Mouse (Mus musculus) forebrain, embryonic 13.5 days (tissue): ENCODE data around the gene Tmod1. TPM values are rescaled to one million over a fixed set of nuclear protein-coding genes. Genes with fewer than 3 reads are reported as not detected.

Experiments
- ATAC-seq: fragments of 200-750 bp; cut with Nextera tagmentation; 2 replicates; pipeline ENCODE4 v1.8.0; 2017
- H3K27ac ChIP-seq: fragments of 300-500 bp; sonication (generic); 2 replicates; pipeline ENCODE4 v1.5.1; 2015; ENCODE audit warnings: inconsistent platforms, mild to moderate bottlenecking, moderate library complexity
- H3K27me3 ChIP-seq: fragments of 300-500 bp; sonication (generic); 2 replicates; pipeline ENCODE4 v1.6.1; 2015; ENCODE audit warnings: mild to moderate bottlenecking, inconsistent platforms
- H3K36me3 ChIP-seq: fragments of 300-500 bp; sonication (generic); 2 replicates; pipeline ENCODE4 v1.6.1; 2015; ENCODE audit warnings: mild to moderate bottlenecking, inconsistent platforms; ENCODE audit not compliant: poor library complexity, severe bottlenecking
- H3K4me1 ChIP-seq: fragments of 300-500 bp; sonication (generic); 2 replicates; pipeline ENCODE4 v1.6.1; 2015; ENCODE audit warnings: inconsistent platforms
- H3K4me2 ChIP-seq: fragments of 300-500 bp; sonication (generic); 2 replicates; pipeline ENCODE4 v1.6.1; 2015; ENCODE audit warnings: inconsistent platforms, mild to moderate bottlenecking, moderate library complexity
- H3K4me3 ChIP-seq: fragments of 300-500 bp; sonication (generic); 2 replicates; pipeline ENCODE4 v1.5.1; 2015; ENCODE audit warnings: mild to moderate bottlenecking, inconsistent platforms
- H3K9ac ChIP-seq: fragments of 300-500 bp; sonication (generic); 2 replicates; pipeline ENCODE4 v1.6.1; 2015; ENCODE audit warnings: mild to moderate bottlenecking, inconsistent platforms
- H3K9me3 ChIP-seq: fragments of 300-500 bp; sonication (generic); replicated peaks from 2 replicates; pipeline ENCODE4 v1.6.1; 2016; ENCODE audit warnings: inconsistent platforms
- WGBS: fragments of 180-500 bp; shearing (Covaris S2); methylation state at CpG from one replicate; pipeline ENCODE4 v1.1.7; 2015; 5-methylcytosine and 5-hydroxymethylcytosine counted together
- polyA plus RNA-seq: library from polyadenylated mRNA; unstranded; fragments of >200 nt; fragmentation: Nextera tagmentation; extraction: Ambion mirVana; gene quantifications from 2 replicates; pipeline ENCODE4 v1.2.1, GENCODE M21; 2015

Tmod1 gene
- polyA plus RNA-seq, 1 experiment from 2014 or later, result 0.32 TPM

DNA sequence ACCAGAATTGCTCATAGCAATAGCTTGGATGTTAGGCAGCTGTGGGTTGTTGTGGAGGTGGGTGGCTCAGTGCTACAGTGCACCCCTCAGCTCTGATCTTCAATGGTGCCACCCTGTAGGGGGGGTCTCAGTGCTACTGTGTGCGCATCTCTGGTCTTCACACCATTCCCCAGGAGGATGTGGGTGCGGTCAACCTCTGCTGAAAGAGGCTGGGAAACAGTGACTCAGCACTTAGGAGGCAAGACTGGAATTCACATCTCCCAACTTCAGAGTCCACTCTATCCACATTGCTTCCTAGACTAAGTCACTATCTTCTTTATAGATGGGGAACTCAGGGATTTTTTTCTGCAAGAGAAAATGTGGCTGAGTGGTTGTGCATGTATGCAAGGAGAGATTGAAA lies 58.9 kb downstream of the Tmod1 start:
- Histone ChIP-seq H3K27ac (no peak overlapping the region), H3K4me2 (no peak overlapping the region), H3K9me3 (no peaks in the 10 kb centered on the region), H3K9ac (no peak overlapping the region), H3K4me1 (peaks cover 7% of the 10 kb centered on the region), H3K36me3 (no peaks in the 10 kb centered on the region), H3K4me3 (no peak overlapping the region), H3K27me3 (no peaks in the 10 kb centered on the region)
- 96% methylated on average over 2 of the region's 2 CpGs for WGBS
- no peak for ATAC-seq

DNA sequence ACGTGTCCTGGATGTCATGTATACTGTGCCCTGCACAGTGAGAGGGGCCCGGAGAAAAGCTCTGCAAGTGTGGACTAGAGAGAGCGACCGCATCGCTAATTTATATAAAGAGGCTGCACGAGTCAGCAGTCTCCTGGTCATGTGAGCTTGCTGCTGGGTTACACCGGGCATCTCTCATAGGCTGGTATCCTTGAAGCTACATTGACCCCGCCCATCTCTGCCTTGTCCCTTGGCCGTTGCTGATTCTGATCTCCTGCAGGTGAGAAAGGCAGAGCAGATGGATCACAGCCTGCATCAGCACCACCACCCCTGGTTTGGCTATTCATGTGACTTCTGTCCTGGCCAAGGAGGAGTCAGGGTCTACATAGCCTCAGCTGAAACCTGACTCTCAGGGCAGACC lies 60.4 kb downstream of the Tmod1 start:
- H3K4me2 ChIP-seq, result no peak overlapping the region
- H3K36me3 ChIP-seq, result no peaks in the 10 kb centered on the region
- no peaks in the 10 kb centered on the region for H3K9me3 ChIP-seq
- WGBS, result 84% methylated on average over 9 of the region's 9 CpGs
- H3K4me3 ChIP-seq, result no peak overlapping the region
- ATAC-seq, result no peak
- H3K4me1 ChIP-seq, result peaks cover 7% of the 10 kb centered on the region
- H3K9ac ChIP-seq, result no peak overlapping the region
- H3K27me3 ChIP-seq, result no peaks in the 10 kb centered on the region
- no peak overlapping the region for H3K27ac ChIP-seq

DNA sequence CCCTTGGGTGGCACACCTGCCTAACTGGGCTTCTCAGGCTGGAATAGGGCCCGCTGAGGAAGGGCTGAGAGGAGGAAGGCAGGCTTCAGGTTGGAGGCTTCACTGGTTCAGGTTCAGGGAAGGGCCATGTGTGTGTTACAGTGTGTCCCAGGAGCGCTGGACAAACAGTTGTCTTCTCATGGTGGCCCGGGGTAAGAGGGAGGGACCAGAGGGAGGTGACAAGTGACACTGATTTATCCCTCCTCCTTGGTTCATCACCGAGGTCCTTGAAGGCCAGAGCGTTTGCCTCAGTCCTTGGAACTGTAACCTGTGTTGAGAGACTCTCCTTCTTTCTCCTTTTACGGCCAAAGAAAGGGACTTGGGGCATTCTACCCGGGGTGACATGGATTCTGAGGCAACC lies 61.8 kb downstream of the Tmod1 start:
- Histone ChIP-seq H3K27me3 (no peaks in the 10 kb centered on the region), H3K4me3 (no peak overlapping the region), H3K36me3 (no peaks in the 10 kb centered on the region), H3K27ac (no peak overlapping the region), H3K4me2 (no peak overlapping the region), H3K9me3 (no peaks in the 10 kb centered on the region), H3K9ac (no peak overlapping the region), H3K4me1 (peaks cover 3% of the 10 kb centered on the region)
- no peak for ATAC-seq
- WGBS, result 85% methylated on average over 7 of the region's 7 CpGs

DNA sequence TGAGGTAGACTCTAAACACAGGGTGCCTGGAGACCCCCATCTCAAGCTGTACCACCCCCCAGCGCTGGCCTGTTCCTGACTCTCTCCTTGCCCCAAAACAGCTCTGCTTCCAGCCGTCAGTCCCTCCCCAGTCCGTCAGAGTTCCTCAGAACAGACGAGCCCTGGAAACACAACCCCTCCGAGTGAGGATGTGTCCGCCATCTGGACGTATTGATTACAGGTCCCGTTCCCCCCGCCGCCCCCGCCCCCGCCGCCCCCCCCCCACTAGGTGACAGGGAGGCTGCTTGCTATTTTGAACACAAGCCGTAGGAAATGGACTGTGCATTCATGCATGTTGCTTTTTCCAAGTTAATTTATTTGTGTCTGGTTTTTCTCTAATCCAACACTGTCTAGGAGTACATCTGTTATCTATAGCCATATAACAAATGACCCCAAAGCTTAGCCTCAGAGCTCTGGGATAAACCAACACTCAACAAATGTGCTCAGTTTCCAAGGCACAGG lies 62.5 kb downstream of the Tmod1 start:
- no peak overlapping the region for H3K4me2 ChIP-seq
- no peak overlapping the region for H3K4me3 ChIP-seq
- 54% methylated on average over 14 of the region's 14 CpGs for WGBS
- H3K27ac ChIP-seq, result no peak overlapping the region
- H3K9me3 ChIP-seq, result no peaks in the 10 kb centered on the region
- no peak overlapping the region for H3K9ac ChIP-seq
- H3K36me3 ChIP-seq, result no peaks in the 10 kb centered on the region
- H3K4me1 ChIP-seq, result no peaks in the 10 kb centered on the region
- ATAC-seq, result no peak
- no peaks in the 10 kb centered on the region for H3K27me3 ChIP-seq

DNA sequence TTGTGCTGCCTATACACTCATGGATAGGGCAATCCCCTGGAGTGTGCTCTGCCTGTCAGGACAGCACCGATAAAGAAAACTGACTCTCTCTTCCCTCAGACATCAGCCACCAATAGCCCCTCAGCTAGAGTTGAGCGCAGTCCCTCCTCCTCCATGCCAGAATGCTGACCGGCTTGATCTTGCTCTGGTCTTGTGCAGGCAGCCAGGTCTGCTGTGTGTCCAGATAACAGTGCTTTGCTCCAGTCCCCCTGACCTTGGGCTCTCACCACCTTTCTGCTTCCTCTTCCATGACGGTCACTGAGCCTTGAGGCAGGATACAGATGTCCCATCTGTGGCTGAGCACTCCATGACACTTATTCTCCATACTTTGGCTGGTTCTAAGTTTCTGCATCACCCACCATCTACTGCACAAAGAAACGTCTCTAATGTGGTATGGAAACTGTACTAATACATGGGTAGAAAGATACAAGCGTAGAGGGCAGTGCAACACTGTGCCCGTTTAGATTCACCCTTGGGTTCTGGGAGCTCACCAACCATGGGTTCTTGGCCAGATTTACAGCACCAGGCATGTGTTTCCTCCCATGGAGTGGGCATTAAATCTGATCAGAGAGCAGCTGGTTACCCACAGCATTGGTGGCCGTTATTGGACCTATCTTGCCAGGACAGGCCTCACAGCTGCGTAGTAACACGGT lies 63.5 kb downstream of the Tmod1 start:
- Histone ChIP-seq H3K9ac (no peak overlapping the region), H3K27ac (no peak overlapping the region), H3K4me2 (no peak overlapping the region), H3K36me3 (no peaks in the 10 kb centered on the region), H3K4me3 (no peak overlapping the region), H3K4me1 (no peaks in the 10 kb centered on the region), H3K9me3 (no peaks in the 10 kb centered on the region), H3K27me3 (no peaks in the 10 kb centered on the region)
- WGBS, result 93% methylated on average over 10 of the region's 10 CpGs
- no peak for ATAC-seq

DNA sequence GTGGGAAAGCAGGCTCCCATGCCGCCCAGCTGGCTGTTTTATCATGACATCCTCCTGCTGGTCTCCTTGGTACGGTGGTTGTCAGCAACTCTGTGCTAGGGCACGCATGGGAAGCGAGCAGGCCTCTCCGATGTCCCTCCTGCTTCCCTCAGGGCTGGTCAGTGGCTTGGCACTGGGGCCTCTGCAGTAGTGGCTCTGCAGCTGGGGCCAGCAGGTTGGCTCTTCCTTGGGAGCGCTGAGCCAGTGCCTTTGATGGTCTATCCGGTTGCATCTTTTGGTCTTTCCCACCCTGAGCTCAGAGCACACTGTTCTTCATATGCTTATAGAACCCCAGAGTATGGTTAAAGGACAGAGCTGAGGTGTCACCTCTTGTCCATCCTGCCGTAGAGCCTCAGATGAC lies 71.3 kb downstream of the Tmod1 start:
- Histone ChIP-seq H3K36me3 (peaks cover 16% of the 10 kb centered on the region), H3K9me3 (no peaks in the 10 kb centered on the region), H3K27me3 (no peaks in the 10 kb centered on the region), H3K4me3 (no peak overlapping the region), H3K9ac (no peak overlapping the region), H3K27ac (no peak overlapping the region), H3K4me2 (no peak overlapping the region), H3K4me1 (no peaks in the 10 kb centered on the region)
- WGBS, result 91% methylated on average over 8 of the region's 8 CpGs
- no peak for ATAC-seq

DNA sequence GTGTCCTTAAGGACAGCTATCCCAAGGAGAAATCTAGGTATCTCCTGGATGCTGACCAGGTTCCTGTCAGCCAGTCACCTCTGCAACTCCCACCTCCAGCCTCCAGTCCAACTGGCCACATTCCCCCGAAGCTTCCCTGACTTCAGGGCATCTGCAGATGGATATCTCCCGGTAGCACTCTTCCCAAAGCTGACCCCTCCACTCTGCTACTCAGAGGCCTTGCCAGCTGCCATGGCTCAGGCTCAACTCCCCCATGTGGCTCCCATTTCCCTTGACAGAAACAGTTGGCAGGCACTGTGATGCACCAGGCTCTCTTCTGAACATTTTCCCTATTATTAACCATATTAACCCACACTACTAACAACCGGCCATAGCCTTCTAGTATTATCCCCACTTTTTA lies 72.6 kb downstream of the Tmod1 start:
- H3K4me1 ChIP-seq, result no peaks in the 10 kb centered on the region
- H3K9me3 ChIP-seq, result no peaks in the 10 kb centered on the region
- H3K9ac ChIP-seq, result no peak overlapping the region
- no peak for ATAC-seq
- no peak overlapping the region for H3K27ac ChIP-seq
- H3K27me3 ChIP-seq, result no peaks in the 10 kb centered on the region
- H3K4me3 ChIP-seq, result no peak overlapping the region
- H3K36me3 ChIP-seq, result peaks cover 29% of the 10 kb centered on the region
- WGBS, result 79% methylated on average over 3 of the region's 3 CpGs
- H3K4me2 ChIP-seq, result no peak overlapping the region

DNA sequence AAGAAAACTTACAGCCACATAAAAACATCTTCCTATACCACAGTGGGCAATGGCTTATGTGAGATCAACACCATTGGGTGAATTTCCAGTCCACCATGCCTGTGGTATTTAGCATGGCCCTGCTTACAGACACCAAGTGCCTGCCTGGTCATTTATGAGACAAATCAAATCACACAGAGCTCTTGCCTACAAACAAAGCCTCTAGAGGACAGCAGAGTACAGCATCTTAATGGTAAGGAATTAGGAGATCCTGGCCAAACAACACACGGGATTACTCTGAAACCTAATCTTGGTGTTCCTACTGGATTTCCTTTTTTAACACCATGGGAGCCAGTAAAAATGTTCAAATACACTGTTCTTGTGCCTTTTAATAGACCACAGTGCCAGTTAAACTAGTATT lies 76.6 kb downstream of the Tmod1 start:
- H3K4me3 ChIP-seq, result no peak overlapping the region
- H3K9me3 ChIP-seq, result no peaks in the 10 kb centered on the region
- WGBS, result 82% methylated on average over 1 of the region's 1 CpGs
- no peak overlapping the region for H3K4me2 ChIP-seq
- no peak overlapping the region for H3K27ac ChIP-seq
- no peak for ATAC-seq
- peaks cover 68% of the 10 kb centered on the region for H3K36me3 ChIP-seq
- no peaks in the 10 kb centered on the region for H3K4me1 ChIP-seq
- H3K27me3 ChIP-seq, result no peaks in the 10 kb centered on the region
- H3K9ac ChIP-seq, result no peak overlapping the region

DNA sequence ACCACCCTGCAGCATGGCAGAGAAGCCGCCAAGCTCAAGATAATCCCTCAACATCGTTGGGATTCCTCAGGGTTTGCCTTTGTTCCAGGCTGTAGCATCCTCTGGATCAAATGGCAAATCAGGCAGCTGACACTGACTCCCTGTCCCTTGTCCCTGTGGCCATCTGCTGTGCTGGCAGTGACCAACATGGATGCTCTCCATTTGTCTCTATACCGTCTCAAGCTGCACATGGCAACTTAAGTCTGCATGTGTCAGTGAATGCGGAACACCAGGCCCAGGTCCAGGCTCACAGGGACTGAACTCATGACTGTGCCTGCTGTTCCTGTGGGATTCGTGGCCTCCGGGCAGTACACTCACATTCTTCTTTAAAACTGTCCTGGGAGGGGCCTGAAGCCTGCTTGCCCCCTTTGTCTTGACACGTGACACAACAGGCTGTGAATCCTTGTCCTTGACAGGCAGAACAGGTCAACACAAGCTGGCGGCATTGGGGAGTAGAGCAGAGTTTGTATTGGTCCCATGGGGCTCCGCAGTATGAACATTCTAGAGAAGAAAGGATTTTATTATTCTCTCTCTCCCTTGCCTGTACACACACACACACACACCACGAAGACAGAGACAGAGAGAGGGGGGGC lies 77.9 kb downstream of the Tmod1 start:
- H3K36me3 ChIP-seq, result peaks cover 81% of the 10 kb centered on the region
- no peaks in the 10 kb centered on the region for H3K9me3 ChIP-seq
- no peak overlapping the region for H3K9ac ChIP-seq
- no peaks in the 10 kb centered on the region for H3K27me3 ChIP-seq
- ATAC-seq, result no peak
- no peak overlapping the region for H3K4me3 ChIP-seq
- H3K27ac ChIP-seq, result no peak overlapping the region
- 83% methylated on average over 10 of the region's 10 CpGs for WGBS
- no peaks in the 10 kb centered on the region for H3K4me1 ChIP-seq
- no peak overlapping the region for H3K4me2 ChIP-seq

DNA sequence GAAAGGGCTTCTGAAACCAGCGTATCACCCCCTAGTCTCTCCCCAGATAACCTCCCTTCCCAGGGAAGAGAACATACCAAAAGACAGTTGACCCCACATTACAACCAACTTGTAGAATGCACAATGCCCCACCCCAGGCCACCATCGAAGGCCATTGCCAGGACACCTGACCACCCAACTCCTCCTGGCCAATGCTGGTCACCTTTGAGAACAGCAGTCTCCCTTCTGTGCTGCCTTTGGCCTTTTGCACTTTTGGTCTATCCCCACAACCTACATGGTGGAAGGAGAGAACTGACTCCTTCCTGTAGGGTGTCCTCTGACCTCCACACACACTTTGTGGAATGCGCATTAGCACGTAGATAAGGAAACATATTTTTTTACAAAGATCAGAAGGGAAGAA lies 78.8 kb downstream of the Tmod1 start:
- 97% methylated on average over 4 of the region's 4 CpGs for WGBS
- no peak for ATAC-seq
- no peak overlapping the region for H3K9ac ChIP-seq
- H3K4me2 ChIP-seq, result no peak overlapping the region
- no peaks in the 10 kb centered on the region for H3K4me1 ChIP-seq
- H3K36me3 ChIP-seq, result peaks cover 90% of the 10 kb centered on the region
- no peak overlapping the region for H3K27ac ChIP-seq
- H3K27me3 ChIP-seq, result no peaks in the 10 kb centered on the region
- H3K4me3 ChIP-seq, result no peak overlapping the region
- no peaks in the 10 kb centered on the region for H3K9me3 ChIP-seq

DNA sequence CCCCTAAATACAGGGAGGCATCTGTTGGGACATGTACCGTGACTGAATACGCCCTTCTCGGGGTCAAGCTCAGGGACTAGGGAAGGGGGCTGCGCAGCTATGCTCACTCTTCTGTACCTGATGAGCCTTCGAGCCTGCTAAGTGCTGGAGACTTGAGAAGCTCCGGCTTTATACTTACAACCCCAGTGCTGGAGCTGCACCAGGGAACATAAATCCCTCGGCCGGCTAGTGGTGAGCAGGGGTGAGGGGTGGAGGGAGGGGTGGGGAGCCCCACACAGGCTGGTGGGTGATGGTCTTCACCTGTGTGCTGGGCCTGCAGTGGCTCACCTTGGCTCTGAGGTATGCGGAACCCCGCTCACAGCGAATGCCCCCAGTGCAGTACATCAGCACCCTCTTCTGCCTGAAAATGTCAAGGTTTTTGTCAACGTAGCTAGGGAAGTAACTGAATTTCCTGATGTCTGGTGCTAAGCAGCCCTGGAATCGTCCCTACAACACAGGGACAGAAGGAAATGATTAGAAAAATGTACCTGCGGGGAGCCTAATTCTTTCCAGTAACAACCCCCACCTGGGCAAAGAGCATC lies 80.9 kb downstream of the Tmod1 start:
- WGBS, result 95% methylated on average over 14 of the region's 14 CpGs
- Histone ChIP-seq H3K27ac (no peak overlapping the region), H3K9me3 (no peaks in the 10 kb centered on the region), H3K9ac (no peak overlapping the region), H3K4me1 (no peaks in the 10 kb centered on the region), H3K36me3 (peaks cover 94% of the 10 kb centered on the region), H3K4me2 (no peak overlapping the region), H3K4me3 (no peak overlapping the region), H3K27me3 (no peaks in the 10 kb centered on the region)
- no peak for ATAC-seq

DNA sequence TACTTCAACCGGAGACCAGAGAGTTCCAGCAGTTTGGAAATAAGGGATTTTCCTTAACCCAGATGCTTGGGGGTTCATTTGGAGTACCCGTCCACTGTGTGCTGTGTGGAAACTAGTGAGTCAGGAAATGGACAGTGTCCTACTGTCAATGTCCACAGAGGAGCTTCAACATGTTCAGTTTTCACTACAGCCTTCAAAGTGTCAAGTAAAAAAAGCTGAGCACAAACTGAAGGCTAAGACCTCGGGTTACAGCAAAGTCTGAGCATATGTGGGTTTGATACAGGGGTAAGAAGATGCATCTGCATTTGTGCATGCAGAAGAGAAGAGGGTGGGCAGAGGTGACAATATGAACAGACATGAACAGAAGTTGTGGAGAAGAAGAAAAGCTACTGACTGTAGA lies 82.0 kb downstream of the Tmod1 start:
- 84% methylated on average over 3 of the region's 3 CpGs for WGBS

More for the DNA sequence above, 82.0 kb downstream of the Tmod1 start:
- Histone ChIP-seq H3K27me3 (no peaks in the 10 kb centered on the region), H3K4me3 (no peak overlapping the region), H3K4me1 (no peaks in the 10 kb centered on the region), H3K9ac (no peak overlapping the region), H3K9me3 (no peaks in the 10 kb centered on the region), H3K27ac (no peak overlapping the region), H3K36me3 (peaks cover 96% of the 10 kb centered on the region), H3K4me2 (no peak overlapping the region)
- no peak for ATAC-seq
